Mouse (Mus musculus): ENCODE measurements at regions not wholly inside any gene's neighbourhood (a gene's known extent, or its start where the extent isn't known, plus 50 kb on each side); places are given as distances from the start of the nearest gene placed in this dataset.

DNA sequence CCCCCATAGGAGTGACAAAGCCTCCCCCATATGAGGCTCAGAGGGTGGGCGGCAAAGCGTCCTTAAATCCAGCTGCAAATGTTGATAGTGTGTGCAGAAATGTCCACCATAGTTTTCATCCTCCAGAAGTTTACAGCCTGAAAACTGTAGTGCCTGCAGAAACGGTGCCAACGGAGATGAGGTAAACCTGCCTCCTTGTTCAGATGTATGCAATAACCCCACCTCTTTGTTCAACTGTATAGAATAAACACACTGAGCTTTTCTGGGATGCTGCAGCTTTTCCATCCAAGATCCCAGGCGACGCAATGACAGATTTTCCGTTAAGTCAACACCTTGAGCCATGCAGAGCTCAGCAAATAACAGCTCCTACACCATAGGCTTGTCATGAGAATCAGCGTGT is 57.3 kb upstream of the Cd180 start:
- WGBS: 45% methylated on average over 8 of the region's 8 CpGs
- Histone ChIP-seq H3K4me3 (replicated peaks; ENCODE audit: low read depth, low read length) (no peak overlapping the region), H3K27me3 (ENCODE audit: control insufficient read depth, insufficient read depth, low read length) (no peaks in the 10 kb centered on the region), H3K4me2 (ENCODE audit: low read length) (no peak overlapping the region), H3K4me1 (ENCODE audit: control insufficient read depth, insufficient read depth, low read length) (peaks cover 12% of the 10 kb centered on the region), H3K36me3 (ENCODE audit: control insufficient read depth, insufficient read depth, low read length) (no peaks in the 10 kb centered on the region), H3K9me3 (ENCODE audit: control insufficient read depth, low read length) (no peaks in the 10 kb centered on the region), H3K9ac (replicated peaks; ENCODE audit: low read length) (no peak overlapping the region), H3K27ac (replicated peaks; ENCODE audit: low read depth, low read length) (no peak overlapping the region)
- DNase-seq (no peak), ATAC-seq (ENCODE audit: low FRiP score, low TSS enrichment) (no peak)

DNA sequence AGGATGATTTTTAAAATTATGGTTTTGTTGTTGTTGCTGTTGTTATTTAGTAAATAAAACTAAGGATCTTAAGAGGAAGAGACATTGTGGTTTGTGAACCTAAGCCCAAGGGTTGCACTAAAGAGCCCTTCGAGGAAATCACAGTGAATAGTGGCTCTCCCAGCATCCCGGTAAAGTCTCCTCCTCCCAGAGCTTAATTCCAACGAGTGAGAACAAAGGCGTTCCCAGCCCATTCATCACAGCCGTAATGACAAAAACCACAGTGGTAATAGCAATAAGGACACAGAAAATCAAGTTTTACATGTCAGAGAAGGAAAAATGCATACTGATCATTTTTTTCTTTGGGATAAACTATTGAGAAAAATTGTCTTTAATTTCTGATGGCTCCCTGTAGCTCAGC is 56.3 kb upstream of the Cd180 start:
- H3K27ac ChIP-seq (replicated peaks; ENCODE audit: low read depth, low read length): no peak overlapping the region
- H3K9me3 ChIP-seq (ENCODE audit: control insufficient read depth, low read length): no peaks in the 10 kb centered on the region
- H3K36me3 ChIP-seq (ENCODE audit: control insufficient read depth, insufficient read depth, low read length): no peaks in the 10 kb centered on the region
- no peak for ATAC-seq (ENCODE audit: low FRiP score, low TSS enrichment)
- WGBS: 6% methylated on average over 5 of the region's 5 CpGs
- peaks cover 12% of the 10 kb centered on the region for H3K4me1 ChIP-seq (ENCODE audit: control insufficient read depth, insufficient read depth, low read length)
- no peaks in the 10 kb centered on the region for H3K27me3 ChIP-seq (ENCODE audit: control insufficient read depth, insufficient read depth, low read length)
- H3K9ac ChIP-seq (replicated peaks; ENCODE audit: low read length): no peak overlapping the region
- DNase-seq: no peak
- no peak overlapping the region for H3K4me3 ChIP-seq (replicated peaks; ENCODE audit: low read depth, low read length)
- H3K4me2 ChIP-seq (ENCODE audit: low read length): no peak overlapping the region

- Histone ChIP-seq H3K4me2 (ENCODE audit: low read length) (no peak overlapping the region), H3K27me3 (ENCODE audit: control insufficient read depth, insufficient read depth, low read length) (no peaks in the 10 kb centered on the region), H3K9ac (replicated peaks; ENCODE audit: low read length) (no peak overlapping the region), H3K9me3 (ENCODE audit: control insufficient read depth, low read length) (no peaks in the 10 kb centered on the region), H3K4me1 (ENCODE audit: control insufficient read depth, insufficient read depth, low read length) (peaks cover 12% of the 10 kb centered on the region), H3K4me3 (replicated peaks; ENCODE audit: low read depth, low read length) (no peak overlapping the region), H3K36me3 (ENCODE audit: control insufficient read depth, insufficient read depth, low read length) (no peaks in the 10 kb centered on the region), H3K27ac (replicated peaks; ENCODE audit: low read depth, low read length) (no peak overlapping the region)
- ATAC-seq (ENCODE audit: low FRiP score, low TSS enrichment) (no peak), DNase-seq (no peak)
- 88% methylated on average over 9 of the region's 9 CpGs for WGBS
These were observed 53.7 kb upstream of the Cd180 start for GRCm38 (mm10) chr13:102639651-102640050.

DNA sequence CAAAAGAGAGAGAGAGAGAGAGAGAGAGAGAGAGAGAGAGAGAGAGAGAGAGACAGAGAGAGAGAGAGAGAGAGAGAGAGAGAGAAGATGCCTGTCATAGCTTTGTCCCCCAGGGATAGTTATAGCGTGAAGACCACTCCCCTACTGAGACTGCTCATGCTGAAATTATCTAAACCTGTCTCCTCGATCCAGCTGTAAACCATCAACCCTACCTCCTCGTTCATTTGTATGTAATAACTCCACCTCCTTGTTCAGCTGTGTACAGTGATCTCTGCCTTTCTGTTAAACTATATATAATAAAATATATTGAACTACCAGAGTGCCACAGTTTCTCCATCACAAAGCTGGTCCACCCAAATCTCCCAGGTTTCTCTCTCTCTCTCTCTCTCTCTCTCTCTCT is 53.2 kb upstream of the Cd180 start:
- 73% methylated on average over 3 of the region's 3 CpGs for WGBS
- H3K4me3 ChIP-seq (replicated peaks; ENCODE audit: low read depth, low read length): no peak overlapping the region
- no peak for DNase-seq
- H3K4me1 ChIP-seq (ENCODE audit: control insufficient read depth, insufficient read depth, low read length): peaks cover 12% of the 10 kb centered on the region
- no peaks in the 10 kb centered on the region for H3K36me3 ChIP-seq (ENCODE audit: control insufficient read depth, insufficient read depth, low read length)
- H3K9me3 ChIP-seq (ENCODE audit: control insufficient read depth, low read length): no peaks in the 10 kb centered on the region
- no peak overlapping the region for H3K9ac ChIP-seq (replicated peaks; ENCODE audit: low read length)
- no peak overlapping the region for H3K27ac ChIP-seq (replicated peaks; ENCODE audit: low read depth, low read length)
- no peak for ATAC-seq (ENCODE audit: low FRiP score, low TSS enrichment)
- H3K27me3 ChIP-seq (ENCODE audit: control insufficient read depth, insufficient read depth, low read length): no peaks in the 10 kb centered on the region
- H3K4me2 ChIP-seq (ENCODE audit: low read length): no peak overlapping the region

Measured in midbrain, embryonic 14.5 days (tissue).